In genomic region chr6:93014534-93014933, GRCm38 (mm10) we compare ENCODE assay signal across 15 mouse cellular contexts.
A peak's percentile ranks its signal among the peaks of the same experiment; 100 is the strongest.
DNase-seq lines count a peak whose midpoint lies in the region; ATAC-seq and TF ChIP-seq lines count a peak whose summit lies in the region.
"Had no signal": no experiment of that assay in that cellular context is flagged by ENCODE, and none has a peak within 500 bp of the region (broad histone marks: within the 10 kb centered on the region; RNA-seq: fewer than 3 reads in every experiment).

No protein-coding gene starts in this region.

- no peak overlapping the region for H3K9ac ChIP-seq in heart, embryonic 12.5 days
- no peak overlapping the region for H3K9ac ChIP-seq in kidney, embryonic 16.5 days (replicated peaks; ENCODE audit: low read length)
- no peak overlapping the region for H3K9ac ChIP-seq in liver, postnatal 0 days (replicated peaks)
- no peak overlapping the region for H3K9ac ChIP-seq in stomach, embryonic 14.5 days (replicated peaks; ENCODE audit: low read depth, low read length)
- H3K9ac ChIP-seq: heart, embryonic 13.5 days had no signal

- peaks cover 17% of the 10 kb centered on the region for H3K4me1 ChIP-seq in heart, embryonic 10.5 days
- H3K4me1 ChIP-seq in heart, embryonic 12.5 days (replicated peaks): peaks cover 18% of the 10 kb centered on the region
- H3K4me1 ChIP-seq in kidney, embryonic 16.5 days (ENCODE audit: insufficient read depth, low read length): peaks cover 4% of the 10 kb centered on the region; the same call in 1 of the 2 replicates
- H3K4me1 ChIP-seq in liver, postnatal 0 days (ENCODE audit: insufficient read depth): peaks cover 4% of the 10 kb centered on the region; the same call in 1 of the 2 replicates
- peaks cover 7% of the 10 kb centered on the region; the same call in 1 of the 2 replicates for H3K4me1 ChIP-seq in stomach, embryonic 14.5 days (ENCODE audit: control insufficient read depth, insufficient read depth, low read length)

- 77% methylated on average over 1 of the region's 1 CpGs for WGBS in heart, embryonic 10.5 days
- WGBS in heart, embryonic 12.5 days: 88% methylated on average over 1 of the region's 1 CpGs
- WGBS in kidney, embryonic 16.5 days: 77% methylated on average over 1 of the region's 1 CpGs
- WGBS in liver, postnatal 0 days (ENCODE audit: insufficient replicate concordance): 41% methylated on average over 1 of the region's 1 CpGs
- WGBS in stomach, embryonic 14.5 days: 24% methylated on average over 1 of the region's 1 CpGs

- peak overlapping the region; percentile 22 for H3K27ac ChIP-seq in heart, embryonic 10.5 days
- H3K27ac ChIP-seq in heart, embryonic 12.5 days (ENCODE audit: poor library complexity, severe bottlenecking): no peak overlapping the region
- H3K27ac ChIP-seq in kidney, embryonic 16.5 days (ENCODE audit: low read length): no peak overlapping the region
- H3K27ac ChIP-seq in liver, postnatal 0 days (ENCODE audit: low read depth): no peak overlapping the region
- H3K27ac ChIP-seq in stomach, embryonic 14.5 days (ENCODE audit: low read length): no peak overlapping the region
- H3K27ac ChIP-seq: heart, embryonic 13.5 days; macrophage had no signal

- no peaks in the 10 kb centered on the region for H3K36me3 ChIP-seq in heart, embryonic 10.5 days
- no peaks in the 10 kb centered on the region for H3K36me3 ChIP-seq in heart, embryonic 12.5 days
- H3K36me3 ChIP-seq in kidney, embryonic 16.5 days (ENCODE audit: insufficient read depth, low read length): no peaks in the 10 kb centered on the region
- H3K36me3 ChIP-seq in liver, postnatal 0 days (replicated peaks; ENCODE audit: insufficient read depth, low read length): no peaks in the 10 kb centered on the region
- no peaks in the 10 kb centered on the region for H3K36me3 ChIP-seq in stomach, embryonic 14.5 days (ENCODE audit: control insufficient read depth, insufficient read depth, low read length)
- H3K36me3 ChIP-seq: heart, embryonic 13.5 days had no signal

- H3K4me2 ChIP-seq in heart, embryonic 12.5 days: no peak overlapping the region
- no peak overlapping the region for H3K4me2 ChIP-seq in kidney, embryonic 16.5 days (replicated peaks; ENCODE audit: low read depth, low read length)
- H3K4me2 ChIP-seq in liver, postnatal 0 days (ENCODE audit: low read depth, low read length): no peak overlapping the region
- no peak overlapping the region for H3K4me2 ChIP-seq in stomach, embryonic 14.5 days (replicated peaks; ENCODE audit: low read depth, low read length)
- H3K4me2 ChIP-seq: heart, embryonic 13.5 days had no signal

- H3K9me3 ChIP-seq in heart, embryonic 10.5 days: no peaks in the 10 kb centered on the region
- no peaks in the 10 kb centered on the region for H3K9me3 ChIP-seq in heart, embryonic 12.5 days (replicated peaks)
- no peaks in the 10 kb centered on the region for H3K9me3 ChIP-seq in kidney, embryonic 16.5 days (ENCODE audit: low read length)
- no peaks in the 10 kb centered on the region for H3K9me3 ChIP-seq in liver, postnatal 0 days (ENCODE audit: low read length)
- H3K9me3 ChIP-seq in stomach, embryonic 14.5 days (ENCODE audit: control insufficient read depth, low read depth, low read length): no peaks in the 10 kb centered on the region
- H3K9me3 ChIP-seq: heart, embryonic 13.5 days had no signal

- no peak overlapping the region for H3K4me3 ChIP-seq in heart, embryonic 10.5 days
- no peak overlapping the region for H3K4me3 ChIP-seq in heart, embryonic 12.5 days
- H3K4me3 ChIP-seq in kidney, embryonic 16.5 days (ENCODE audit: low read length): no peak overlapping the region
- no peak overlapping the region for H3K4me3 ChIP-seq in liver, postnatal 0 days (ENCODE audit: low read depth, low read length)
- no peak overlapping the region for H3K4me3 ChIP-seq in stomach, embryonic 14.5 days (ENCODE audit: low read depth, low read length)
- H3K4me3 ChIP-seq: erythroblast, embryonic 14.5 days; heart, embryonic 13.5 days had no signal

- DNase-seq in heart, embryonic 10.5 days (ENCODE audit: low spot score): no peak
- DNase-seq in liver, postnatal 0 days: peak; percentile 42
- no peak for DNase-seq in B cell, adult 2 months
- DNase-seq: cerebellum, adult 9-11 months; thymus, adult 2 months had no signal

- no peak for TF ChIP-seq EP300 in liver, postnatal 0 days (IDR thresholded peaks at IDR 0.05; ENCODE audit: low read depth)

- ATAC-seq in heart, embryonic 12.5 days (ENCODE audit: insufficient number of reproducible peaks, low FRiP score): no peak
- ATAC-seq in kidney, embryonic 16.5 days (ENCODE audit: low FRiP score, low TSS enrichment): peak; percentile 46; the same call in 1 of the 2 replicates
- ATAC-seq in liver, postnatal 0 days: peak; percentile 89
- 0 out of 2 replicates have a peak, but pooled peaks have one; percentile 53 for ATAC-seq in stomach, embryonic 14.5 days (ENCODE audit: insufficient number of reproducible peaks, insufficient read depth, low FRiP score, low read depth)
- ATAC-seq in inflammation-experienced regulatory T-cells, adult 6 months: no peak
- ATAC-seq in granulocyte monocyte progenitor cell, adult 5-6 weeks (replicated peaks; ENCODE audit: poor library complexity, severe bottlenecking): no peak
- ATAC-seq: hindbrain, embryonic 16.5 days had no signal

- no peak for TF ChIP-seq CTCF in liver, postnatal 0 days (IDR thresholded peaks at IDR 0.05; ENCODE audit: low read depth)

- H3K27me3 ChIP-seq in heart, embryonic 10.5 days (ENCODE audit: insufficient read depth, poor library complexity, severe bottlenecking): no peaks in the 10 kb centered on the region
- H3K27me3 ChIP-seq in heart, embryonic 12.5 days (replicated peaks): no peaks in the 10 kb centered on the region
- H3K27me3 ChIP-seq in kidney, embryonic 16.5 days (ENCODE audit: insufficient read depth, low read length): no peaks in the 10 kb centered on the region
- no peaks in the 10 kb centered on the region for H3K27me3 ChIP-seq in liver, postnatal 0 days (ENCODE audit: insufficient read depth, low read length)
- no peaks in the 10 kb centered on the region for H3K27me3 ChIP-seq in stomach, embryonic 14.5 days (ENCODE audit: control insufficient read depth, insufficient read depth, low read length)
- H3K27me3 ChIP-seq: CH12.LX; heart, embryonic 13.5 days had no signal

Comparison
In these comparisons a context has a peak if more than half of its experiments do, and no peak if none do; other contexts are left out.
1. ATAC-seq: peak in kidney, embryonic 16.5 days (single experiment), liver, postnatal 0 days (single experiment) and stomach, embryonic 14.5 days (single experiment); none in heart, embryonic 12.5 days (single experiment), inflammation-experienced regulatory T-cells, adult 6 months (single experiment) and granulocyte monocyte progenitor cell, adult 5-6 weeks (single experiment).